Mouse (Mus musculus): Measurements from ENCODE around the gene Bace1.

The Bace1 gene

DNA sequence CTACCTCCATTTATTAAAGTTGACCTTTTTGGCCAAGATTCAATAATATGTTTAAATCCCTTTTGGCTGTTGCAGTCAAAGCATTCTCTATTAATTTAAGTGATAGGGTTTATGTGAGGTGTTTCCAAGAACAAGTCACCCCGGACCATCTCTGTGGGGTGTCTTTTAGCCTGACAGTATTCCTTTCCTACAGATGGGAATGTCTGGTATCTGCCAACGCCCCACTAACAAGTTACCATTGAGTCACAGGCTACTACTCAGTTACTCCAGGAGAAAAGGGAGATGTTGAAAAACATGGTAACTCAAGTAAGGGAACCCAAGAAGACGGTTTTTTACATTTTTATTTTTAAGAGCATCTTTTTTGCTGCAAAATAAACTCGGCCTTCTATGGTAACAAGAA is 66.8 kb downstream of the Bace1 start:
- no peak for DNase-seq (ENCODE audit: low spot score in 2 of 2)

DNA sequence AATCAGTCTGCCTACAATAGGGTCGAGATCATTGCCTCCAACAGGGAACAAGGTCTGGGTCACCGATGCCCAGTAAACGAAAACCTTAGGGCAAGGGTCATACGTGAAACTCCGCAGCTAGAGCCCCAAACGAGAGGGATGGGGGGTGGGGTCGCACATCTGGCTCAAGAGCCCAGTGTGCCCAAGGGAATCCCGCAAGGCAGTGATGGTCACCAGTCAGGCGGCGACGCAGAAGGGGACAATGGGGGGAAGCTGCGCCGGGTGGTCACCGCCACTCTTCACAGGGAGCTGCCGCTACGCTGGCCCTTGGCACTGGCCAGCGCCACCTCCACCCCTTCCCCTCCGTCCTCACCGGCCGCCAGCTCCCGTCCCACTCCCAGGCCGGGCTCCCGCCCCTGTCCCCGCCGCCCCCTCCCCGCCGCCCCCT is 67.4 kb downstream of the Bace1 start:
- DNase-seq (ENCODE audit: low spot score in 2 of 2), result peak; percentile 6 to 17

DNA sequence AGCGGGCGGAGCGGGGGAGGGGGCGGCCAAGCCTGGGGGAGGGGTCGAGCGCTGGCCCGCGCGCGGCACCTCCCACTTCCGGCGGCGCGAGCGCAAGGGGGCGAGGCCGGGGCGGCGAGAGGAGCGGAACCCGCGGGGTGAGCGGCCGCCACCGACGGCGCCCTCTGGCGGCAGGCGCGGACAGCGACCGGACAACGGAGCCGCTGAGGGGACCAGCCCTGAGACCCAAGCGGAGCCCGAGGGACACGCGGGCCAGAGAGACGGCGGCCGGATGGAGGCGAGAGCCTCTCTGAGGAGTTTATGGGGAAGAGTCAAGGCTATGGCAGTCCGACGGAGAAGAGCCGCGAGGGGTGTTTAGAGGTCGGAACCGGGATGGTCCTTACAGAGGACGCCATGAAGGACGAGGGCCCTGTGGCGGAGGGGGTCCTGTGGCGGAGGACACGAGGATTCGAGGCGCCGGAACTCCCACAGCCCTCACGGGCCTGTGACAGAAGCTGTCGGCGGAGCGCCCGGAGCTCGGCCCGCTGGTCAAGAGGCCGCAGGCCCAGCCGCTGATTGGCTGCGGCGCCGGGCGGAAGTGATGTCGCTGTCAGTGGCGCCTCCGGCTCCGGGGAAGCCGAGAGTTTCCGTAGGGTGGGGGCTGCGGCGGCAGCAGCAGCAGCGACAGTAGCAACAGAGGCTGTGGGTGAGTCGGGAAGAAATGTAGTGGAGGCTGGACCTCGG is 68.1 kb downstream of the Bace1 start, which contains the start of the genes Pcsk7 and Rnf214:
Gene Pcsk7 (plus strand): TSS at position 143 of the 723 bp plus-strand sequence.
Gene Rnf214 (minus strand): TSS at position 557 of the 723 bp plus-strand sequence.
- DNase-seq (ENCODE audit: low spot score in 2 of 2), result peak; percentile 89 to 93

DNA sequence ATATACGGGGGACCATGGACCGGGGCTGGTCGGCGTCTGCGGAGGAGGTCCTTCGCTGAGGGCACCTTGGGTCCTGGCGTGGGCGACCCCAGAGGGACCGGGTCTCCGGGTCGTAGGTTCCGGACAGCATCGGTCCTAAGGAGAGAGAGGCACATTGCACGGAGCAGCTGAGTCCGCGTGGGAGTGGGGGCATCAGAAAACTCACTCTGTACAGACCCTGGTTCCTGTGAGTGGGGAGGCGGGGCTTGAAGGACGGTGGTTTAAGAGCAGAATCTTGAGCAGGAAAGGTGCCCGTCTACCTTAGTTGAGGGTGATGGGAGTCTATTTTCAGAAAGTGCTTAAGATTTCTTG is 68.7 kb downstream of the Bace1 start:
- DNase-seq (ENCODE audit: low spot score in 2 of 2), result peak in 1 of 2 experiments; percentile 42

DNA sequence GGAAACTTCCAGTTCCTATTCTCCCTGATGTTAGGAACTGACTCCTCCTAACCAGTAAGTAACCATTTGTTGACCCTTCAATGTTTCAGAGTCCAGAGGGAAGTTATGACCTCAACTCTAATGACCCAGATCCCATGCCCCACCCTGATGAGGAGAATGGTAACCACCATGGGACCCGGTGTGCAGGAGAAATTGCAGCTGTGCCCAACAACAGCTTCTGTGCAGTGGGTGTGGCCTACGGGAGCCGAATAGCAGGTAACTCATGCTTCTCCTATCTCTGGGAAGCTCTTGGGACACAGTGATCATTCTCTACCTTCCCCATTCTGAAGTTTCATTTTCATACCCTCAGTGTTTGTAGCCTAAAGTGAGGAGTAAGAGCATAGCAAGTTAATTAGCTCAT is 72.6 kb downstream of the Bace1 start:
- no peak for DNase-seq (ENCODE audit: low spot score in 2 of 2)

DNA sequence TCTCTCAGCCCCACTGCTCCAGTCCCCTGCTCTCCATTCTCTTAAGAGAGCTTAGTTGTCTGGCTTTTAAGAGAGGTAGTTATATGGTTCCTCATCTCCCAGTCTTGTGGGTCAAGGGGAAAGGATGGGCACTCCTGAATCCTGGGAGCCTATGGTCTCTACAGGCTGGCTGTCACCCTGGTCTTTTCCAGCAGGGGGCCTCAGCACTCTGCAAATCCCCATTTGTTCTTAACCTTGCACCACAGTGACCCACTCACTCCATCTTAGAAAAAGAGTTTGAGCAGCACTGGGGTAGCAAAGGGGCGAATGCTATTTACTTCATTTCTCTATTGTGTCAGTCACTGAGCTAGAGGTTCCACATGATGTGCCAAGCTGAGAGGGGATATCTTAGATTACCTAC is 73.3 kb downstream of the Bace1 start:
- DNase-seq (ENCODE audit: low spot score in 2 of 2), result peak; percentile 42 to 43

Measured in spleen, postnatal 36 days (tissue).